Mouse (Mus musculus): ENCODE data around the gene Tbx21. TPM values are rescaled to one million over a fixed set of nuclear protein-coding genes. Genes with fewer than 3 reads are reported as not detected.

The Tbx21 gene
- polyA plus RNA-seq, 1 experiment, result 0.24 TPM

GRCm38 (mm10) chr11:97145951-97146350 lies 30.8 kb upstream of the Tbx21 start:
- no peak overlapping the region for H3K9ac ChIP-seq (ENCODE audit: low read depth, poor library complexity, severe bottlenecking)
- no peak overlapping the region for H3K27ac ChIP-seq (ENCODE audit: insufficient read depth, low read length)
- no peaks in the 10 kb centered on the region for H3K9me3 ChIP-seq (replicated peaks; ENCODE audit: control insufficient read depth, insufficient read depth, low read length, poor library complexity, severe bottlenecking)
- H3K4me1 ChIP-seq (ENCODE audit: control insufficient read depth, insufficient read depth, low read length), result peaks cover 5% of the 10 kb centered on the region
- no peak for TF ChIP-seq POLR2A (IDR thresholded peaks at IDR 0.05; ENCODE audit: insufficient read depth, low read length)
- TF ChIP-seq EP300 (IDR thresholded peaks at IDR 0.05; ENCODE audit: insufficient read depth, low read depth, low read length), result no peak
- TF ChIP-seq CTCF (IDR thresholded peaks at IDR 0.05; ENCODE audit: low read depth, low read length), result no peak
- H3K27me3 ChIP-seq (ENCODE audit: control insufficient read depth, insufficient read depth, low read length, poor library complexity, severe bottlenecking), result no peaks in the 10 kb centered on the region
- H3K4me3 ChIP-seq (ENCODE audit: low read depth, low read length), result no peak overlapping the region
- H3K36me3 ChIP-seq (ENCODE audit: control insufficient read depth, insufficient read depth, low read length, poor library complexity, severe bottlenecking), result no peaks in the 10 kb centered on the region

DNA sequence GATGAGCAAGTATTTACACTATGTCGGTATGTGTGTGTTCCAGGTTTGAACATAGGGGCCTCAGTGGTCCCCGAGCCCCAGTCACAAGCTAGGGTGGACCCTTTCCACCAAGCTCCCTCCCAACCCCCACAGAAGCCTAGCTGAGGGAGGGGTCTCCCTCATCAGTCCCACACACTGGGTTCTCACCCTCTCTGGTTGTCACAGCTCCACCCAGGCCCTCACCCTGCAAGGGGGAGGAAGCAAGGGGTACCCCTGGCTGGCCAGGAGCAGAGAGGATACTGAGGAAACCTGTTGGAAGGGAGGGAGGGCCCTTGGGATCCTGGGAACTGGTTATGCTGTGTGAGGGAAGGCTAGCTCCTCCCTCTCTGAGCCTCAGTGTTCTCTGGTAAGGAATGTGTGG lies 30.2 kb upstream of the Tbx21 start:
- H3K9ac ChIP-seq (ENCODE audit: low read depth, poor library complexity, severe bottlenecking), result no peak overlapping the region
- no peaks in the 10 kb centered on the region for H3K9me3 ChIP-seq (replicated peaks; ENCODE audit: control insufficient read depth, insufficient read depth, low read length, poor library complexity, severe bottlenecking)
- no peaks in the 10 kb centered on the region for H3K36me3 ChIP-seq (ENCODE audit: control insufficient read depth, insufficient read depth, low read length, poor library complexity, severe bottlenecking)
- no peak overlapping the region for H3K4me3 ChIP-seq (ENCODE audit: low read depth, low read length)
- TF ChIP-seq EP300 (IDR thresholded peaks at IDR 0.05; ENCODE audit: insufficient read depth, low read depth, low read length) (no peak), CTCF (IDR thresholded peaks at IDR 0.05; ENCODE audit: low read depth, low read length) (no peak), POLR2A (IDR thresholded peaks at IDR 0.05; ENCODE audit: insufficient read depth, low read length) (no peak)
- peaks cover 5% of the 10 kb centered on the region for H3K4me1 ChIP-seq (ENCODE audit: control insufficient read depth, insufficient read depth, low read length)
- H3K27ac ChIP-seq (ENCODE audit: insufficient read depth, low read length), result no peak overlapping the region
- H3K27me3 ChIP-seq (ENCODE audit: control insufficient read depth, insufficient read depth, low read length, poor library complexity, severe bottlenecking), result no peaks in the 10 kb centered on the region

DNA sequence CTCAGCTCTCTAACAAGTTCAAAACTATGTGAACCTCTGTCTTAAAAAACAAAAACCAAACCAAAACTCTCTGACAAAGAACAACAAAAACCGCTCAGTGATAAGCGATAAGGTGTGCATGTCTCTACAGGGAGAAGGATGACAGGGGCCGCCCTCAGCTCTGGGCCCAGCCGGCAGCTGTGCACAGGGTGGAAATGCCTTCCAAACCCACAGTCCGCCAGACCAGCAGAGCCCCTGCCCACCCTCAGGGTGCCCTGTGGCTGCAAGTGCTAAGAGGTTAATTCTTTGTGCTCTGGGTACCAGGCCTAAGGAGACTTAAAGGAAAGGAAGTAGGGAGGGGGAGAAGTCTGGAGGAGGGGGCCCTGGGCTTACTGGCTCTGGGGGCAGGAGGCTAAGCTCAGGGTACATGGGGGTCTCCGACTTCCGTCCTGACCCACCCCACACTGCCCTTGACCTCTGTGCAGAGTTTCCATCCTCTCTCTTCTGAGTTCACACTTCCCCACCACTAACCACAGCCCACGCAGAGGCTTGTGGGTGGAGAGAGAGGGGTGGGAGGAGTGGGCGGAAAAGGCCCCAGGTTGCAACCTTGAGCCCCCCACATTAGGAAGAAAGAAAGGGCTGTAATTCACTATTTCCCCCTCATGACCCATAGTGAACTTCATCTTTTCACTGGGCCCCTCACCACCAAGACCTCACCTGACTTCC lies 28.2 kb upstream of the Tbx21 start:
- no peak overlapping the region for H3K4me3 ChIP-seq (ENCODE audit: low read depth, low read length)
- H3K9me3 ChIP-seq (replicated peaks; ENCODE audit: control insufficient read depth, insufficient read depth, low read length, poor library complexity, severe bottlenecking), result no peaks in the 10 kb centered on the region
- peaks cover 5% of the 10 kb centered on the region for H3K4me1 ChIP-seq (ENCODE audit: control insufficient read depth, insufficient read depth, low read length)
- no peak for TF ChIP-seq EP300 (IDR thresholded peaks at IDR 0.05; ENCODE audit: insufficient read depth, low read depth, low read length)
- H3K9ac ChIP-seq (ENCODE audit: low read depth, poor library complexity, severe bottlenecking), result no peak overlapping the region
- peaks cover 3% of the 10 kb centered on the region for H3K27me3 ChIP-seq (ENCODE audit: control insufficient read depth, insufficient read depth, low read length, poor library complexity, severe bottlenecking)
- H3K36me3 ChIP-seq (ENCODE audit: control insufficient read depth, insufficient read depth, low read length, poor library complexity, severe bottlenecking), result no peaks in the 10 kb centered on the region
- no peak overlapping the region for H3K27ac ChIP-seq (ENCODE audit: insufficient read depth, low read length)

- H3K4me1 ChIP-seq (ENCODE audit: control insufficient read depth, insufficient read depth, low read length), result peaks cover 5% of the 10 kb centered on the region
Observed at GRCm38 (mm10) chr11:97142159-97142608, 27.1 kb upstream of the Tbx21 start.

GRCm38 (mm10) chr11:97140811-97141210 lies 25.7 kb upstream of the Tbx21 start:
- H3K4me1 ChIP-seq (ENCODE audit: control insufficient read depth, insufficient read depth, low read length), result peaks cover 5% of the 10 kb centered on the region
- H3K9ac ChIP-seq (ENCODE audit: low read depth, poor library complexity, severe bottlenecking), result no peak overlapping the region
- H3K4me3 ChIP-seq (ENCODE audit: low read depth, low read length), result no peak overlapping the region
- TF ChIP-seq POLR2A (IDR thresholded peaks at IDR 0.05; ENCODE audit: insufficient read depth, low read length) (no peak), EP300 (IDR thresholded peaks at IDR 0.05; ENCODE audit: insufficient read depth, low read depth, low read length) (no peak), CTCF (IDR thresholded peaks at IDR 0.05; ENCODE audit: low read depth, low read length) (no peak)
- H3K36me3 ChIP-seq (ENCODE audit: control insufficient read depth, insufficient read depth, low read length, poor library complexity, severe bottlenecking), result no peaks in the 10 kb centered on the region
- peaks cover 3% of the 10 kb centered on the region for H3K27me3 ChIP-seq (ENCODE audit: control insufficient read depth, insufficient read depth, low read length, poor library complexity, severe bottlenecking)
- no peak overlapping the region for H3K27ac ChIP-seq (ENCODE audit: insufficient read depth, low read length)
- H3K9me3 ChIP-seq (replicated peaks; ENCODE audit: control insufficient read depth, insufficient read depth, low read length, poor library complexity, severe bottlenecking), result no peaks in the 10 kb centered on the region

More at GRCm38 (mm10) chr11:97142159-97142608, 27.1 kb upstream of the Tbx21 start:
- H3K27ac ChIP-seq (ENCODE audit: insufficient read depth, low read length), result no peak overlapping the region
- H3K27me3 ChIP-seq (ENCODE audit: control insufficient read depth, insufficient read depth, low read length, poor library complexity, severe bottlenecking), result peaks cover 3% of the 10 kb centered on the region
- H3K4me3 ChIP-seq (ENCODE audit: low read depth, low read length), result peak overlapping the region; percentile 3; the same call in 1 of the 2 replicates
- H3K36me3 ChIP-seq (ENCODE audit: control insufficient read depth, insufficient read depth, low read length, poor library complexity, severe bottlenecking), result no peaks in the 10 kb centered on the region
- peak overlapping the region; percentile 7; the same call in 1 of the 2 replicates for H3K9ac ChIP-seq (ENCODE audit: low read depth, poor library complexity, severe bottlenecking)
- TF ChIP-seq EP300 (IDR thresholded peaks at IDR 0.05; ENCODE audit: insufficient read depth, low read depth, low read length) (no peak), POLR2A (IDR thresholded peaks at IDR 0.05; ENCODE audit: insufficient read depth, low read length) (no peak), CTCF (IDR thresholded peaks at IDR 0.05; ENCODE audit: low read depth, low read length) (no peak)
- H3K9me3 ChIP-seq (replicated peaks; ENCODE audit: control insufficient read depth, insufficient read depth, low read length, poor library complexity, severe bottlenecking), result no peaks in the 10 kb centered on the region

- H3K27ac ChIP-seq (ENCODE audit: insufficient read depth, low read length), result no peak overlapping the region
- peaks cover 5% of the 10 kb centered on the region for H3K4me1 ChIP-seq (ENCODE audit: control insufficient read depth, insufficient read depth, low read length)
- no peak for TF ChIP-seq CTCF (IDR thresholded peaks at IDR 0.05; ENCODE audit: low read depth, low read length)
- TF ChIP-seq EP300 (IDR thresholded peaks at IDR 0.05; ENCODE audit: insufficient read depth, low read depth, low read length), result no peak
- no peak for TF ChIP-seq POLR2A (IDR thresholded peaks at IDR 0.05; ENCODE audit: insufficient read depth, low read length)
- H3K27me3 ChIP-seq (ENCODE audit: control insufficient read depth, insufficient read depth, low read length, poor library complexity, severe bottlenecking), result peaks cover 3% of the 10 kb centered on the region
- H3K9me3 ChIP-seq (replicated peaks; ENCODE audit: control insufficient read depth, insufficient read depth, low read length, poor library complexity, severe bottlenecking), result no peaks in the 10 kb centered on the region
- peak overlapping the region; percentile 20 for H3K4me3 ChIP-seq (ENCODE audit: low read depth, low read length)
- H3K9ac ChIP-seq (ENCODE audit: low read depth, poor library complexity, severe bottlenecking), result peak overlapping the region; percentile 56
- no peaks in the 10 kb centered on the region for H3K36me3 ChIP-seq (ENCODE audit: control insufficient read depth, insufficient read depth, low read length, poor library complexity, severe bottlenecking)
Observed at GRCm38 (mm10) chr11:97139256-97139655, 24.1 kb upstream of the Tbx21 start.
